Mouse (Mus musculus) lung, postnatal 0 days (tissue): ENCODE results near the gene Rnft2.

Source experiments
- CTCF ChIP-seq: IDR thresholded peaks from 2 replicates; pipeline ENCODE4 v1.5.1; 2016; ENCODE audit warnings: antibody characterized with exemption, mild to moderate bottlenecking
- EP300 ChIP-seq: IDR thresholded peaks from 2 replicates; pipeline ENCODE4 v1.6.1; 2016; ENCODE audit warnings: antibody characterized with exemption, mild to moderate bottlenecking, control low read depth

- TF ChIP-seq EP300 (no peak), CTCF (peak; percentile 64)
Observed at GRCm38 (mm10) chr5:118266309-118266708, 21.4 kb upstream of the Rnft2 start.
